Mouse (Mus musculus) hindbrain, embryonic 14.5 days (tissue): ENCODE data around the gene Ttc21a. TPM values are rescaled to one million over a fixed set of nuclear protein-coding genes. Genes with fewer than 3 reads are reported as not detected.

Experiments
- ATAC-seq: fragments of 200-750 bp; cut with Nextera tagmentation; 2 replicates; pipeline ENCODE4 v1.8.0; 2017; ENCODE audit warnings: moderate number of reproducible peaks, mild to moderate bottlenecking, moderate TSS enrichment, moderate library complexity; ENCODE audit not compliant: low FRiP score
- DNase-seq: peaks from one replicate; pipeline ENCODE4 v3.0.0-alpha.2; 2015; ENCODE audit warnings: low spot score
- H3K27ac ChIP-seq: fragments of 300-500 bp; sonication (generic); 2 replicates; pipeline ENCODE4 v1.5.1; 2014; ENCODE audit warnings: mild to moderate bottlenecking, moderate library complexity
- H3K27me3 ChIP-seq: fragments of 300-500 bp; sonication (generic); 2 replicates; pipeline ENCODE4 v1.6.1; 2014; ENCODE audit warnings: mild to moderate bottlenecking, low read length, mixed read lengths; ENCODE audit not compliant: control insufficient read depth, insufficient read depth
- H3K36me3 ChIP-seq: fragments of 300-500 bp; sonication (generic); replicated peaks from 2 replicates; pipeline ENCODE4 v1.6.1; 2014; ENCODE audit not compliant: control insufficient read depth, insufficient read depth
- H3K4me1 ChIP-seq: fragments of 300-500 bp; sonication (generic); replicated peaks from 2 replicates; pipeline ENCODE4 v1.6.1; 2014; ENCODE audit warnings: antibody characterized with exemption, low read length, mixed read lengths; ENCODE audit not compliant: control insufficient read depth, insufficient read depth
- H3K4me2 ChIP-seq: fragments of 300-500 bp; sonication (generic); replicated peaks from 2 replicates; pipeline ENCODE4 v1.6.1; 2014; ENCODE audit warnings: mild to moderate bottlenecking, moderate library complexity
- H3K4me3 ChIP-seq: fragments of 300-500 bp; sonication (generic); replicated peaks from 2 replicates; pipeline ENCODE4 v1.5.1; 2014; ENCODE audit warnings: mild to moderate bottlenecking, low read length
- H3K9ac ChIP-seq: fragments of 300-500 bp; sonication (generic); 2 replicates; pipeline ENCODE4 v1.6.1; 2014
- H3K9me3 ChIP-seq: fragments of 300-500 bp; sonication (generic); 2 replicates; pipeline ENCODE4 v1.6.1; 2016; ENCODE audit warnings: low read length; ENCODE audit not compliant: control insufficient read depth
- WGBS: fragments of 180-500 bp; shearing (Covaris S2); extraction: QIAGEN DNeasy Blood & Tissue Kit; methylation state at CpG from one replicate; pipeline ENCODE4 v1.1.7; 2014; 5-methylcytosine and 5-hydroxymethylcytosine counted together
- polyA plus RNA-seq: library from polyadenylated mRNA; unstranded; fragments of >200 nt; fragmentation: Nextera tagmentation; extraction: Ambion mirVana; gene quantifications from 2 replicates; pipeline ENCODE4 v1.2.1, GENCODE M21; 2014

Ttc21a gene
- polyA plus RNA-seq, 1 experiment from 2014 or later: 1.2 TPM

DNA sequence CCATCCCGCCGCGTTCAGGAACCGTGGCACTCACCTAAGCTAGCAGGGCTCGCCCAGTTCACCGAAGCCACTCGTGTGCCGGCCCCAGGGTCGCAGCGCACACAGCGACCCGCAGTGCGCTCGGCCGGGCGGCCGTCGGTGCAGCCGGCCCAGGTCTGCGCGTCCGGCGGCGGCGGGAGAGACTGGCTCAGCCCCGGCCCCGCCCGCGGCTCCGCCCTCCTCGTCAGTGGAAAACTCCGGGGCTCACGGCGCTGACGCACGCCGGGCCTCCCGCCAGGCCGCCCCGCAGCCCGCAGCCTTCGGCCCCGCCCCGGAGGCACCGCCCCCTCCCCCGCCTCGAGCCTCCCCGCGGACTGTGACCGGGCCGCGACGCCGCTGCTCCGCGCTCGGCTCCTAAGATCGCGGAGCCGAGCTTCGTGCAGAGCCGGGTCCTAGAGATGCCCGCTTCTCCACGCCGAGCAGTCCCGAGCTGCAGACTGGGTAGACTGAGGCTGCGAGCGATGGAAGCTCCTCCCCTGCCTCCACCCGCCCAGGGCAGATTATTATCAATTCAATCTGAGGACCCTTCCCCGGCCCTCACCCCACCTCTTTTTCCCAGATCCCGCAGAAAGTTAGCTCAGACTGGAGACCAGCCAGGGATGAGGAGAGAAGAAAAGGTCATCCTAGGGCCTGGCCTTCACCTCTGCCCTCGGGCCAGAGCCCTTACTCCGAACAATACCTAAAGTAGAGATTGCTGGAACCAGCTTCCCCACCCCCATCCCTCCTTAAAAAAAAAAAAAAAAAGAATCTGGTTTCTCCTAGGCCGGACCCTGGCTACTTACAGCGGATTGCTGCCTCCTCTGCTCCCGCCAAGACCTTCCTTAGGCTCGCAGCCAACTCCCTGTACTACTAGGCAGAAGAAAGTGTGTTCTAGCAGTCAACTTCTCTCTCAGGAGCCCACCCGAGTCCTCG lies 46.5 kb downstream of the Ttc21a start:
- peak; percentile 72 for DNase-seq
- H3K4me3 ChIP-seq: peak overlapping the region; percentile 69
- ATAC-seq: peak; percentile 68
- peak overlapping the region; percentile 64 for H3K9ac ChIP-seq
- no peaks in the 10 kb centered on the region for H3K36me3 ChIP-seq
- no peak overlapping the region for H3K27ac ChIP-seq
- peaks cover 22% of the 10 kb centered on the region for H3K27me3 ChIP-seq
- WGBS: under 1% methylated on average over 62 of the region's 79 CpGs
- peak overlapping the region; percentile 87 for H3K4me2 ChIP-seq
- H3K9me3 ChIP-seq: no peaks in the 10 kb centered on the region
- H3K4me1 ChIP-seq: peaks cover 39% of the 10 kb centered on the region

- H3K4me3 ChIP-seq: peak within 1 kb of the TSS; percentile 69
- 4% methylated on average over 14 of the region's 14 CpGs for WGBS
- no peaks in the 10 kb centered on the region for H3K9me3 ChIP-seq
- DNase-seq (no peak), ATAC-seq (no peak)
- peaks cover 22% of the 10 kb centered on the region for H3K27me3 ChIP-seq
- H3K27ac ChIP-seq: no peak within 1 kb of the TSS
- H3K4me2 ChIP-seq: peak within 1 kb of the TSS; percentile 87
- H3K9ac ChIP-seq: peak within 1 kb of the TSS; percentile 64
- no peaks in the 10 kb centered on the region for H3K36me3 ChIP-seq
- H3K4me1 ChIP-seq: peaks cover 39% of the 10 kb centered on the region
These were observed 47.2 kb downstream of the Ttc21a start, which contains the start of gene Csrnp1 for GRCm38 (mm10) chr9:119984536-119985011. Gene Csrnp1, minus strand, starts transcription at chr9:119984658.

DNA sequence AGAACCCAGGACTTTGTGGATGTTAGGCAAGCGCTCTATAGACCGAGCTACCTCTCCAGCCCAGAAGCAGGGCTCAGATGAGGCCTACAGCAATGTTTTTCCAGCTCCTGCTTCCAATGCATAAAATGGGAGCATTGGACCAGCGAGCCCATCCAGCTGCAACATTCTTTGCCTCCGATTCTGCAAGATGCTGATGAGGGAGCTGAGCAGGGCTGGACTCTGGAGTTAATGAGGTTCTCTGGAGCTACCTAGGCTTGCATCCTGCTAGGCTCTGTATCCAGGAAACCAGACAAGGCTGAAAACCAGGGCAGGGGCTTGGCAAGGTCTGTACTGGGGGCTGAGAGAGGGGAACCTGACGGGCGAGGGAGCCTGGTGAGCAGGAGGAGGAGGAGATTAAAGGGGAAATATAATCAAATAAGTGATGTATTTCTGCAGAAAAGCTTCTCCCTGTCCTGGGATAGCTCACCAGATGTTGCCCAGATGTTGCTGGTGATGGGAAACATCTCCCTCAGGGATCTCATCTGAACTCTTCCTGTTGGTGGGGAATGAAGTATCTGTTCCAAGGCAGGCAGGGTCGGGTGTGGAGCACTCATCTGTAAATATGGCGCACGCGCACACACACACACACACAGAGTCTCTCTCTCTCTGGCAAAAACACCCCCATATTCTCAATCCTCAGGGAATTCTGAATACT lies 48.6 kb downstream of the Ttc21a start:
- ATAC-seq: no peak

DNA sequence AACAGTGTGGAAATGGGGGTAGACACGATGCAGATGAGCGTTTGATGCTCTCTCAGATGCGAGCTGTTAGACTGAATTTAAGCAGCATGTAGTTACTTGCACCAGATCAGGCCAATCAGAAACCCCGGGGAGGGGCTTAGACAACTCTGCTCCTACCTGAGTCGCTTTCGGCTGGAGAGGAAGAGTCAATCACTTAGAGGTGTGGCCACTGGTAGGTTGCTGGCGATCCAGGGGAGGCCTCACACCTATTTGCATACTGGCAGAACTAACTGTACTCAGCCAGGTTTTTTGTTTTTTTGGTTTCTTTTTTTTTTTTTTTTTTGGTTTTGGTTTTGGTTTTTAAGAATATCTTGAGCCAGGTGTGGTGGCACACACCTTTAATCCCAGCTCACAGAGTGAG lies 50.9 kb downstream of the Ttc21a start:
- 0 out of 2 replicates have a peak, but pooled peaks cover 12% of the 10 kb centered on the region for H3K4me1 ChIP-seq
- no peak overlapping the region for H3K4me2 ChIP-seq
- DNase-seq: no peak
- no peaks in the 10 kb centered on the region for H3K36me3 ChIP-seq
- H3K9ac ChIP-seq: no peak overlapping the region
- H3K27me3 ChIP-seq: peaks cover 12% of the 10 kb centered on the region
- H3K27ac ChIP-seq: no peak overlapping the region
- no peak overlapping the region for H3K4me3 ChIP-seq
- 47% methylated on average over 7 of the region's 7 CpGs for WGBS
- ATAC-seq: no peak
- no peaks in the 10 kb centered on the region for H3K9me3 ChIP-seq

More for the DNA sequence above, 48.6 kb downstream of the Ttc21a start:
- WGBS: 61% methylated on average over 10 of the region's 10 CpGs
- no peaks in the 10 kb centered on the region for H3K9me3 ChIP-seq
- H3K4me1 ChIP-seq: peaks cover 34% of the 10 kb centered on the region
- no peak for DNase-seq
- H3K4me3 ChIP-seq: no peak overlapping the region
- H3K4me2 ChIP-seq: no peak overlapping the region
- no peak overlapping the region for H3K27ac ChIP-seq
- H3K27me3 ChIP-seq: peaks cover 22% of the 10 kb centered on the region
- H3K36me3 ChIP-seq: no peaks in the 10 kb centered on the region
- no peak overlapping the region for H3K9ac ChIP-seq

GRCm38 (mm10) chr9:119991310-119991709 lies 53.9 kb downstream of the Ttc21a start:
- H3K9me3 ChIP-seq: no peaks in the 10 kb centered on the region
- H3K27ac ChIP-seq: no peak overlapping the region
- ATAC-seq: no peak
- H3K9ac ChIP-seq: no peak overlapping the region
- H3K4me1 ChIP-seq: no peaks in the 10 kb centered on the region
- H3K27me3 ChIP-seq: no peaks in the 10 kb centered on the region
- no peak overlapping the region for H3K4me2 ChIP-seq
- H3K36me3 ChIP-seq: no peaks in the 10 kb centered on the region
- DNase-seq: no peak
- WGBS: 16% methylated on average over 5 of the region's 5 CpGs
- no peak overlapping the region for H3K4me3 ChIP-seq

- no peak overlapping the region for H3K9ac ChIP-seq
- no peaks in the 10 kb centered on the region for H3K9me3 ChIP-seq
- no peaks in the 10 kb centered on the region for H3K27me3 ChIP-seq
- H3K36me3 ChIP-seq: no peaks in the 10 kb centered on the region
- DNase-seq (no peak), ATAC-seq (no peak)
- no peak overlapping the region for H3K4me2 ChIP-seq
- 74% methylated on average over 10 of the region's 10 CpGs for WGBS
- H3K4me3 ChIP-seq: no peak overlapping the region
- H3K27ac ChIP-seq: no peak overlapping the region
- no peaks in the 10 kb centered on the region for H3K4me1 ChIP-seq
These were observed 55.9 kb downstream of the Ttc21a start for GRCm38 (mm10) chr9:119993092-119993844.

- no peaks in the 10 kb centered on the region for H3K4me1 ChIP-seq
- no peaks in the 10 kb centered on the region for H3K36me3 ChIP-seq
- H3K27ac ChIP-seq: no peak overlapping the region
- ATAC-seq: no peak
- DNase-seq: no peak
- H3K9ac ChIP-seq: no peak overlapping the region
- H3K9me3 ChIP-seq: no peaks in the 10 kb centered on the region
- H3K4me3 ChIP-seq: no peak overlapping the region
- H3K4me2 ChIP-seq: no peak overlapping the region
- no peaks in the 10 kb centered on the region for H3K27me3 ChIP-seq
- WGBS: 81% methylated on average over 7 of the region's 7 CpGs
These were observed 56.8 kb downstream of the Ttc21a start for GRCm38 (mm10) chr9:119994207-119994606.

- no peak overlapping the region for H3K27ac ChIP-seq
- ATAC-seq (no peak), DNase-seq (no peak)
- no peak overlapping the region for H3K4me2 ChIP-seq
- WGBS: 82% methylated on average over 4 of the region's 4 CpGs
- no peak overlapping the region for H3K4me3 ChIP-seq
- no peaks in the 10 kb centered on the region for H3K36me3 ChIP-seq
- H3K27me3 ChIP-seq: no peaks in the 10 kb centered on the region
- H3K9ac ChIP-seq: no peak overlapping the region
- no peaks in the 10 kb centered on the region for H3K9me3 ChIP-seq
- no peaks in the 10 kb centered on the region for H3K4me1 ChIP-seq
These were observed 58.7 kb downstream of the Ttc21a start for GRCm38 (mm10) chr9:119996080-119996479.
